Mouse (Mus musculus): ENCODE data around the gene Sesn2.

GRCm38 (mm10) chr4:132526678-132527077, 16.4 kb upstream of the Sesn2 start:
- TF ChIP-seq POLR2A (IDR thresholded peaks at IDR 0.05; ENCODE audit: low read depth, low read length) (no peak), CTCF (IDR thresholded peaks at IDR 0.05; ENCODE audit: borderline replicate concordance, insufficient read depth, low read length) (no peak)

Data from embryonic fibroblast, embryonic 13.5 days (primary cell).